Mouse (Mus musculus) neural tube, embryonic 11.5 days (tissue): ENCODE results near the gene Frmd4b. TPM values are rescaled to one million over a fixed set of nuclear protein-coding genes. Genes with fewer than 3 reads are reported as not detected.

ENCODE experiments used
- ATAC-seq: fragments of 200-750 bp; cut with Nextera tagmentation; 2 replicates; pipeline ENCODE4 v1.8.0; 2017; ENCODE audit warnings: moderate number of reproducible peaks, mild to moderate bottlenecking, moderate TSS enrichment, moderate library complexity; ENCODE audit not compliant: insufficient read depth, low FRiP score, low TSS enrichment
- DNase-seq: peaks from one replicate; pipeline ENCODE4 v3.0.0-alpha.2; 2015; ENCODE audit warnings: low spot score
- H3K27ac ChIP-seq: fragments of 300-500 bp; sonication (generic); 2 replicates; pipeline ENCODE4 v1.5.1; 2014; ENCODE audit warnings: low read depth, mild to moderate bottlenecking, low read length
- H3K27me3 ChIP-seq: fragments of 300-500 bp; sonication (generic); 2 replicates; pipeline ENCODE4 v1.6.1; 2014; ENCODE audit warnings: mild to moderate bottlenecking, low read length, mixed read lengths; ENCODE audit not compliant: control insufficient read depth, insufficient read depth
- H3K36me3 ChIP-seq: fragments of 300-500 bp; sonication (generic); 2 replicates; pipeline ENCODE4 v1.6.1; 2014; ENCODE audit warnings: mild to moderate bottlenecking, low read length, moderate library complexity, mixed read lengths; ENCODE audit not compliant: control insufficient read depth, insufficient read depth
- H3K4me1 ChIP-seq: fragments of 300-500 bp; sonication (generic); 2 replicates; pipeline ENCODE4 v1.6.1; 2014; ENCODE audit warnings: low read length, mixed read lengths; ENCODE audit not compliant: control insufficient read depth, insufficient read depth
- H3K4me2 ChIP-seq: fragments of 300-500 bp; sonication (generic); 2 replicates; pipeline ENCODE4 v1.6.1; 2014; ENCODE audit warnings: low read depth, mild to moderate bottlenecking, moderate library complexity
- H3K4me3 ChIP-seq: fragments of 300-500 bp; sonication (generic); 2 replicates; pipeline ENCODE4 v1.5.1; 2014; ENCODE audit warnings: low read depth, low read length
- H3K9ac ChIP-seq: fragments of 300-500 bp; sonication (generic); 2 replicates; pipeline ENCODE4 v1.6.1; 2014; ENCODE audit warnings: mild to moderate bottlenecking, low read length
- H3K9me3 ChIP-seq: fragments of 300-500 bp; sonication (generic); 2 replicates; pipeline ENCODE4 v1.6.1; 2016; ENCODE audit warnings: low read length; ENCODE audit not compliant: control insufficient read depth
- WGBS: fragments of 180-500 bp; shearing (Covaris S2); extraction: QIAGEN DNeasy Blood & Tissue Kit; methylation state at CpG from one replicate; pipeline ENCODE4 v1.1.7; 2014; 5-methylcytosine and 5-hydroxymethylcytosine counted together
- polyA plus RNA-seq: library from polyadenylated mRNA; unstranded; fragments of >200 nt; fragmentation: Nextera tagmentation; extraction: Ambion mirVana; gene quantifications from 2 replicates; pipeline ENCODE4 v1.2.1, GENCODE M21; 2014

Gene Frmd4b
- polyA plus RNA-seq, 1 experiment from 2014 or later: 50.5 TPM

DNA sequence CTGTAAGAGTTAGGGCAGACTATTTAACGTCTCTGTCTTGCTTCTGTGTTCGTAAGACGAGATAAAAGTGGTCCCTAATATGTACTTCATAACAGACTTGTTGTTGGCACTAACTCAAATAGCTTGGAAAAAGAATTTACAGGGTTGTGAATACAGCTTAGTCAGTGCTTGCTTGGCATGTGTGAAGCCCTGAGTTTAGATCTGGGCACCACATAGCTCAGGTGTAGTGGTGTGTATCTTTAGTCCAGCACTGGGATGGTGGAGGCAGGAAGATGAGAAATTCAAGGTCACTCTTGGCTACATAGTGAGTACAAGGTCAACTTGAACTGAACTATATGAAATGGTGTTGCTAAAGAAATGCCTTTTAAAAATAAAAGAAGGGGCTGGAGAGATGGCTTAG is 320.2 kb downstream of the Frmd4b start:
- H3K9me3 ChIP-seq: no peaks in the 10 kb centered on the region
- no peak overlapping the region for H3K4me3 ChIP-seq
- WGBS: 93% methylated on average over 3 of the region's 3 CpGs
- no peak overlapping the region for H3K27ac ChIP-seq
- DNase-seq (no peak), ATAC-seq (no peak)
- no peak overlapping the region for H3K9ac ChIP-seq
- peaks cover 10% of the 10 kb centered on the region; the same call in 1 of the 2 replicates for H3K36me3 ChIP-seq
- H3K4me2 ChIP-seq: no peak overlapping the region
- H3K27me3 ChIP-seq: no peaks in the 10 kb centered on the region
- H3K4me1 ChIP-seq: no peaks in the 10 kb centered on the region

DNA sequence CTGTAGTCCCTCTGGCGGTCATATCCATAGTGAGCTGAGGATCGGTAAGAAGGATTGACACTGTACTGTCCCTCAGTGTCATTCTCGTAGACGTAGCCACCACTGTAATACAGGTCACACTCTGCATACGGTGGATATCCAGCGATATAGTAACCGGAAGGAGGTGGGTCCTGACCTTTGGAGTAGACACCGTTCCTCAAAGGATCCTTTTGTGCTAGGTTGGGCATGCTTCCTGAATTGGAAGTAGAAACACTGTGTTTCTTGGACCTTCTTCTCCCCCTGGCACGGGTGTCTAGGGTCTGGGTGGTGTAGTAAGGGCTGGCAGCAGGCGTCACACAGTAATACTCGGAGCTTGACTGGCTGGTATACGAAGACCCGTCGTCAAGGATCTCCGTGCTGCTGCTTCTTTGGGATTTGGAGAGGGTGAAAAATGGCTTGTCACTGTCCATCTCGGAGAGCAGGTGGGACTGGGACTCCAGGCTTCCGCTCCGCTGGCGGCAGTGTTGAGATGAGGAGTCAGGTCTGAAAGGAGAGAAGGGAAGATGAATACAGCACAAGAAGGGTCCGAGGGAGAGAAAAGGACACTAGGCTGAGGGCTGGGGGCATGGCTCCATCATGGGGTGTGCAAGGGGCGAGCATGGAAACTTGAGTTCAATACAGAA is 321.3 kb downstream of the Frmd4b start:
- H3K27ac ChIP-seq: no peak overlapping the region
- H3K9ac ChIP-seq: no peak overlapping the region
- 93% methylated on average over 21 of the region's 21 CpGs for WGBS
- H3K4me3 ChIP-seq: no peak overlapping the region
- H3K9me3 ChIP-seq: no peaks in the 10 kb centered on the region
- H3K27me3 ChIP-seq: no peaks in the 10 kb centered on the region
- no peak overlapping the region for H3K4me2 ChIP-seq
- no peak for ATAC-seq
- no peaks in the 10 kb centered on the region for H3K4me1 ChIP-seq
- no peak for DNase-seq
- peaks cover 10% of the 10 kb centered on the region; the same call in 1 of the 2 replicates for H3K36me3 ChIP-seq

DNA sequence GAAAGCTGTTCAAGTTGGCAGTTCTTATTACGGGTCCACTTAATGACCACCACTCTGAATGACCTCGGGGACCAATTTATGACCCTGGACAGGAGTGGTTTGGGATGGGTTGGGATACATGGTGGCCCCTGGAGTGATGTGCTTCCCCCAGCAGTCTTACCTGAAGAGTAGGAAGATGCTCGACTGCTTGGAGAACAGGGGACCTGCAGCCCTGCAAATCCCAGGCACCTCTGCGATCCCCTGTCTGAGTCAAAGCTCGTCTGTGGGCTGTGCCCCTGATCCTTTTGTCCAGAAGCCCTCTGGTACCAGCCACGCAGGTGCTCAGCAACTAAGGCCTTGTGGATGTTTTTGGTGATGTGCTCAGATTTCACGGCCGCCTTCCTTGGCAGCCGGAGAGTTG is 321.9 kb downstream of the Frmd4b start:
- peaks cover 10% of the 10 kb centered on the region; the same call in 1 of the 2 replicates for H3K36me3 ChIP-seq
- 85% methylated on average over 9 of the region's 9 CpGs for WGBS
- H3K9me3 ChIP-seq: no peaks in the 10 kb centered on the region

DNA sequence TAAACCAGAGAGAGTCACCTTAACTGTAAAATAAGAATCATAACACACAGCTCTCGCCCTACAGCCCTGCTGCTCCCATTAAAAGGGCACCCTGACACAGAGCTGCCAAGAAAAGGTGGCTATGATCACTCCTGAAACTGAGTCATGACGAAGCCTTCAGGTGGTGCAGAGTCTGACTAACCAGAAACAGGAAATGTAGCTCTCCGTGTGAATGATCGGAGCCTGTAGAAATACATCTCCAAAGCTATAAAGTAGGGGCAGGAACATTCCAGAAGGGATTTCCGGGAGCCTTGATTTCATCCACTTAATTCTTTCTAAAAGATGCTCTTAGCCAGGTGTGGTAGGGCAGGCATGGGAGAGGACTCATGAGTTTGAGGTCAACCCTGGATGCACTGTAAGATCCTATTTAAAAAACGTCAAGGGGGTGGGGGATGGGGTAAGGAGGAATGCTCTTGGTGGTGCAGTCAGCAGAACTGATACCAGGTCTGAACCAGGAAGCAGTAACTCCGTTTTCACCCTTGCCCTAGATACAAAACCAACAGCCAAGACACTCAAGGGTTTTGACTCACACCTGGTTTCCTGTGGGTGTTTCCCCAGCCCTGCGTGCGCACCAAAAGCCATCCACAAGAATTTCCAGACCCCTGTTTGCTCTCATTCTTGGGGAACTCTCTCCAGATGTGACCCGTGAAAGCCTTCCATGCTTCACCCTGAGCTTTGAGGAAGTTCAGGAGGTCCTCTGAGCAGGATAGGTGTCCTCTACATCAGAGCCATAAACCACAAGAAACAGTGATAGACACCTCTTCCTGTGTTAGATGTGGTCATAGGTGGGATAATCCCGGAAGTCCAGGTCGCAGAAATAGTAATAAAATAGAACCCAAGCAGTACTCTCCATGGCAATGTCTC is 323.4 kb downstream of the Frmd4b start:
- DNase-seq (no peak), ATAC-seq (no peak)
- Histone ChIP-seq H3K4me2 (no peak overlapping the region), H3K9ac (no peak overlapping the region), H3K36me3 (peaks cover 10% of the 10 kb centered on the region; the same call in 1 of the 2 replicates), H3K4me3 (no peak overlapping the region), H3K27ac (no peak overlapping the region), H3K27me3 (no peaks in the 10 kb centered on the region), H3K4me1 (no peaks in the 10 kb centered on the region), H3K9me3 (no peaks in the 10 kb centered on the region)
- WGBS: 88% methylated on average over 12 of the region's 12 CpGs

More for the DNA sequence above, 321.9 kb downstream of the Frmd4b start:
- Histone ChIP-seq H3K4me3 (no peak overlapping the region), H3K4me2 (no peak overlapping the region), H3K27me3 (no peaks in the 10 kb centered on the region), H3K9ac (no peak overlapping the region), H3K4me1 (no peaks in the 10 kb centered on the region), H3K27ac (no peak overlapping the region)
- no peak for DNase-seq
- no peak for ATAC-seq

DNA sequence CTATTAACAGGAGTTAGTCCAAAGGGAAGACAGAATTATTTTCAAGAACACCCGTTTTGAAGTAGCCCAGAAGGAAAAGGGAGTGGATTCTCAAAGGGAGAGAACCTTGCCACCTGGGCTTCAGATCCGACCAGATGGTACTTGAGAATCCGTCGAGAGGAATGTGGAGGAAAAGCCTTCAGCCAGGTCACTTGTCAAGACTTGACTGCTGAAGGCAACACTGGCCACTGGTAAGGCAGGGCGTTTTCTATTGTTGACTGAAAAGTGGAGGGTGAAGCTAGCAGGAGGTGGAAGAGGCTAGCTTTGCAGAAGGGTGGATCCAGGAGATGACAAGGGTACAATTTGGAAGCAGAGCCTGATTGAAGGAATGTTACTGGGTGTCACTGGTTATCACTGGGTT is 324.4 kb downstream of the Frmd4b start:
- ATAC-seq (no peak), DNase-seq (no peak)
- no peak overlapping the region for H3K4me2 ChIP-seq
- 87% methylated on average over 5 of the region's 5 CpGs for WGBS
- H3K9me3 ChIP-seq: no peaks in the 10 kb centered on the region
- H3K36me3 ChIP-seq: peaks cover 10% of the 10 kb centered on the region; the same call in 1 of the 2 replicates
- no peaks in the 10 kb centered on the region for H3K27me3 ChIP-seq
- no peak overlapping the region for H3K27ac ChIP-seq
- no peak overlapping the region for H3K4me3 ChIP-seq
- no peak overlapping the region for H3K9ac ChIP-seq
- H3K4me1 ChIP-seq: no peaks in the 10 kb centered on the region

DNA sequence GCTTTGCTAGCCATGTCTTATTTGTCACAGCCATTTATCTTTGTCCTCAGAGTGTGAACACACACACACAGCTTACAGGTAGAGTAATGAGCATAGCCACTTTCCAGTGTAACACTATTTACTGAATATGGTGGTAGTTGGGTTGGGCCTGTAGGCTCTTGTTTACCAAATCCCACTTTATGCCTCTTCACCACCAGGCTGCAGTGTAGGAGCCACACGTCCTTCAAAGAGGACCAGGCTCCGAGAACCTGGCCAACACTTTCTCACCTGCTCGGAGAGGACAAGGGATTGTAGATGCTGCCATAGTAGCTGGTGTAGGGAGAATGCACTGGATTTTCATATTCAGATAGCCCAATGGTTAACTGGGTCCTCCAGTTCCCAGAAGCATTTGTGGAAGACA is 325.2 kb downstream of the Frmd4b start:
- H3K4me3 ChIP-seq: no peak overlapping the region
- H3K9ac ChIP-seq: no peak overlapping the region
- ATAC-seq: no peak
- peaks cover 10% of the 10 kb centered on the region; the same call in 1 of the 2 replicates for H3K36me3 ChIP-seq
- H3K9me3 ChIP-seq: no peaks in the 10 kb centered on the region
- no peaks in the 10 kb centered on the region for H3K4me1 ChIP-seq
- DNase-seq: no peak
- H3K4me2 ChIP-seq: no peak overlapping the region
- no peaks in the 10 kb centered on the region for H3K27me3 ChIP-seq
- WGBS: 96% methylated on average over 3 of the region's 3 CpGs
- H3K27ac ChIP-seq: no peak overlapping the region

DNA sequence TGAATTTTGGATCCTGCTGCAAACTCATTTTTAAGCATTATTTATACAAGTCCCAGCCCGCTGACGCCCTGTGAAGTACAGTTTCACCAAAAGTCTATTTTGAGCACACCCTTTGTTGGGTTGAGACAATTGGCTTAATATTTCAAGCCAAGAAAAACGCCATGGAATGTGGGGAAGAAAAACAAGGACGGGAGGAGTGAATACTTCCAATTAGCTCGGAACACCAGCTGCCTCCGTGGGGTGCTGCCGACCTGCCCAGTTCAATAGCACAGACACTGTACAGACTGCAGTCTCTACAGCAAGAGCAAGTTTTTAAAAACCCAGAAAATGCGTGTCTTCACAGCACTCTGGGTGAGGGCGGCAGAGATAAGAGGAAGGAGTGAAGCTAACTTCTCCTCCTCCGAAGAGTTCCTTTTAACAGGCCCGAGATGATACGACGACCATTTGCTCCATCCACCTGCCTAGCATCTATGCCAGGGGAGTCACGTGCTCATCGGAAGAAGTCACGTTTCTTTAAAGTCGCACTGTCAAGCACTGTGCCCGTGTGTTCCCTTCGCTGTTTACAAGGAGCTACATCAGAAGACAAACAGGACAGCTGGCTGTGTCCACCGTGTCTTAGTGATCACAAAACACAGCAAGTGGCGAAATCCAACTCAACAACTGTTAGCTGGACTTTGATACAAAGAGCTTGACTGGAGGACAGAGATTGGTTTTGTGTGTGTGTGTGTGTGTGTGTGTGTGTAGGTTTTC is 326.0 kb downstream of the Frmd4b start:
- Histone ChIP-seq H3K36me3 (peaks cover 10% of the 10 kb centered on the region; the same call in 1 of the 2 replicates), H3K27me3 (no peaks in the 10 kb centered on the region), H3K4me1 (no peaks in the 10 kb centered on the region), H3K4me3 (no peak overlapping the region), H3K27ac (no peak overlapping the region), H3K9me3 (no peaks in the 10 kb centered on the region), H3K9ac (no peak overlapping the region), H3K4me2 (no peak overlapping the region)
- no peak for DNase-seq
- WGBS: 73% methylated on average over 21 of the region's 21 CpGs
- ATAC-seq: no peak

DNA sequence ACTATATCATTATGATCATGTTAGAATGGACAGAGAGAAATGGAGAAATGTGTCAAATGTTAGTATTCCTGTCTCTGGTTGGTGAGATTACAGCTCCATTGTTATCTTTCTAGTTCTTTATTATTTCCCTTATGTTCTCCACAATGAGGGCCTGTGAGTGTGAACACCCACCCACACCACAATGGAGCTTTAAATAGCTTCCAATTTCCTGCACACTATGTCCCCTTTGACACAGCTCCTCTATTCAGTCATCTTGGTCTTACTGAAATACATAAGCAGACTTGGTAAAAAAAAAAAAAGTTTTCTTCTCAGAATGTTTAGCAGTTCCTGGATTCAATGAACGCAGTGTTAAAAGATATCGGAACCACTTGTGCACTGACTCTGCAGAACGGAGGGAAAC is 326.7 kb downstream of the Frmd4b start:
- peaks cover 6% of the 10 kb centered on the region; the same call in 1 of the 2 replicates for H3K36me3 ChIP-seq
- no peak overlapping the region for H3K4me3 ChIP-seq
- H3K9ac ChIP-seq: no peak overlapping the region
- H3K9me3 ChIP-seq: no peaks in the 10 kb centered on the region
- DNase-seq (no peak), ATAC-seq (no peak)
- no peaks in the 10 kb centered on the region for H3K27me3 ChIP-seq
- WGBS: 89% methylated on average over 3 of the region's 3 CpGs
- no peak overlapping the region for H3K27ac ChIP-seq
- no peaks in the 10 kb centered on the region for H3K4me1 ChIP-seq
- no peak overlapping the region for H3K4me2 ChIP-seq
